Mouse (Mus musculus): ENCODE measurements around the gene Ncor2. TPM values are rescaled to one million over a fixed set of nuclear protein-coding genes. Genes with fewer than 3 reads are reported as not detected.

The Ncor2 gene
- polyA plus RNA-seq, 2 experiments from 2014 or later = 4.0 to 6.1 TPM

GRCm38 (mm10) chr5:125014497-125014896, 164.5 kb downstream of the Ncor2 start:
- no peak for ATAC-seq

- no peak for ATAC-seq
These were observed 167.4 kb downstream of the Ncor2 start for GRCm38 (mm10) chr5:125011628-125012027.

GRCm38 (mm10) chr5:125011166-125011565, 167.9 kb downstream of the Ncor2 start:
- no peak for ATAC-seq

GRCm38 (mm10) chr5:125006896-125007295, 172.1 kb downstream of the Ncor2 start:
- ATAC-seq = no peak

- ATAC-seq = no peak
These were observed 173.0 kb downstream of the Ncor2 start for GRCm38 (mm10) chr5:125005871-125006652.

- no peak for ATAC-seq
These were observed 175.2 kb downstream of the Ncor2 start for GRCm38 (mm10) chr5:125003873-125004255.

GRCm38 (mm10) chr5:125002969-125003872, 175.8 kb downstream of the Ncor2 start, which contains the start of gene Rflna:
TSS of gene Rflna (plus strand) at chr5:125003221.
- no peak for ATAC-seq

GRCm38 (mm10) chr5:125000756-125001250, 178.2 kb downstream of the Ncor2 start:
- no peak for ATAC-seq

- ATAC-seq = no peak
These were observed 181.1 kb downstream of the Ncor2 start for GRCm38 (mm10) chr5:124997913-124998312.

GRCm38 (mm10) chr5:124996816-124997215, 182.2 kb downstream of the Ncor2 start:
- no peak for ATAC-seq

- ATAC-seq = no peak
These were observed 186.1 kb downstream of the Ncor2 start for GRCm38 (mm10) chr5:124992891-124993290.

GRCm38 (mm10) chr5:124992323-124992722, 186.7 kb downstream of the Ncor2 start:
- no peak for ATAC-seq

- no peak for ATAC-seq
These were observed 189.3 kb downstream of the Ncor2 start for GRCm38 (mm10) chr5:124989724-124990123.

GRCm38 (mm10) chr5:124986656-124987055, 192.4 kb downstream of the Ncor2 start:
- no peak for ATAC-seq

GRCm38 (mm10) chr5:124986222-124986621, 192.8 kb downstream of the Ncor2 start:
- ATAC-seq = no peak

- ATAC-seq = no peak
These were observed 209.2 kb downstream of the Ncor2 start for GRCm38 (mm10) chr5:124969790-124970189.

Other genes starting within 250 kb of the Ncor2 start
- gene Rflna, start 176.0 kb downstream of the Ncor2 start, polyA plus RNA-seq (2017; shearing (Covaris generic)) = not detected
- gene Scarb1, start 161.9 kb upstream of the Ncor2 start, polyA plus RNA-seq (2017; shearing (Covaris generic)) = 10 to 100 TPM in 1 of 2 experiments, 1 to 10 TPM in 1; 5.9 to 11.6 TPM
- 1 to 10 TPM in 1 of 2 experiments, under 1 TPM in 1; 0.70 to 1.0 TPM for gene Gm10382, start 210.1 kb upstream of the Ncor2 start, polyA plus RNA-seq (2017; shearing (Covaris generic))
- gene Ubc, start 211.0 kb upstream of the Ncor2 start, polyA plus RNA-seq (2017; shearing (Covaris generic)) = 1,000 to 10,000 TPM in 1 of 2 experiments, 100 to 1,000 TPM in 1; 954 to 1,216 TPM

Data from CD4-positive, CD25-positive, alpha-beta regulatory T cell, adult 4 months (primary cell).